Mouse (Mus musculus) T-helper 1 cell (primary cell): Measurements from ENCODE around the gene Eci1.
"Not testable (repeated sequence)": the region's sequence is repeated elsewhere in the genome, so short reads cannot be mapped to it uniquely, and the experiment has no call there.

ENCODE experiments used
- in situ Hi-C: fragments of 300-600 bp; cut with MboI, MseI; formaldehyde crosslinking; loops from one replicate; pipeline ENCODE4 v1.15.1; 2025; ENCODE audit warnings: high pct_unique_total_duplicates

The Eci1 gene

GRCm38 (mm10) chr17:24426471-24427169, at the start of gene Eci1:
Gene Eci1, plus strand, starts transcription at chr17:24426641.
- in situ Hi-C loops: no loop called here

DNA sequence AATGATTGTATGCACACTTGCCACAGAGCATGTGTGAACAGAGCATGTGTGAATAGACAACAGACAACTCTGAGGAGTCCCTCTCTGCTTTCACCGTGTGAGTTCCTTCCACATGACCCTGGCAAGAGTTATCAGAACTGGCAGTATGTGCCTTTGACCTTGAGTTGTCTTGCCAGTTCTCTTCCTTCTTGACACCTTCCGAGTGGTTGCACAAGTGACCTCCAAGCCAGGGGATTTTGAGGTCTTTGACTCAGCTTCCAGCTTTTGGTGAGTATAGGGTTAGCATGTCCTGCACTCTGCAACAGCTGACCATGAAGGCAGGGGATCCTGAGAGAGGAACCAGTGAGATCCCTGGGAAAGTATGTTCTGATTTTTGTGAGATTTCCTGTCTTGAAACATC, 47.9 kb upstream of the Eci1 start:
- in situ Hi-C loops: no loop called here

DNA sequence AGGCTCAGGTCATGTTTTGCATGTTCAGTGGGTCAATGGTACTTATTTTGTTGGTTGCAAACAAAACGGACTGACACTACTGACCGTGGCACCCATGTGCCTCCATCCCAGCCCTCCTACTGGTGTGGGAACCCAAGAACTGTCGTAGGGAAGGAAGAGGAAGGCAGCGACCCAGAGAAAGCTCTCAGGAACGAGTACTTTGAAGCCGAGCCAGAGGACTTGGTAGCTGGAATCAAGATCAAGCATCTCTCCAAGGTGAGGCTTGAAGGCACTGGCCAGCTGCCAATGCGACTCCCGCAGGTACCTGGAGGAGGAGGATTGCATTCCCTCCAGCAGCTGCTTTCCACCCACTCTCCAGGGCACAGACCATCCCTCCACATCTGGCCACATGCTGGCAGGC, 42.7 kb upstream of the Eci1 start:
- in situ Hi-C loops: no loop called here

GRCm38 (mm10) chr17:24388711-24389110, 37.7 kb upstream of the Eci1 start:
- in situ Hi-C loops: no loop called here

- in situ Hi-C loops: no loop called here
These were observed 36.6 kb upstream of the Eci1 start for GRCm38 (mm10) chr17:24389865-24390264.

DNA sequence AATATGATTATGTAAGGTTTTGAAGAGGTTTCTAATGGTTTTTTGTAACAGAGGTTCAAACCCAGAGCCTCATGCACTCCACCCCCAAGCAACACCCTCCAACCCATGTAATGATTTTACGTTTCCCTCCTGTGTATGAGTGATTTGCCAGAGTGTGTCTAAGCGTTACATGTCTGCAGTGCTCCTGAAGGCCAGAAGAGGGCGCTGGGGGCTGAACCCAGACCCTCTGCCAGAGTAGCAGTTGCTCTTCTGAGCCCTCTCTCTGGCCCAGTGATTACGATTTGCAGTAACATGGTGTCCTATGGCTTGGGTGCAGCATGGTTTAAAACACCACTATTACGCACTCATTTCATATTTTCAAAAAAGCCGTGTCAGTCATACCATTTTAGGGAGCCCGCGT, 35.3 kb upstream of the Eci1 start:
- in situ Hi-C loops: no loop called here

DNA sequence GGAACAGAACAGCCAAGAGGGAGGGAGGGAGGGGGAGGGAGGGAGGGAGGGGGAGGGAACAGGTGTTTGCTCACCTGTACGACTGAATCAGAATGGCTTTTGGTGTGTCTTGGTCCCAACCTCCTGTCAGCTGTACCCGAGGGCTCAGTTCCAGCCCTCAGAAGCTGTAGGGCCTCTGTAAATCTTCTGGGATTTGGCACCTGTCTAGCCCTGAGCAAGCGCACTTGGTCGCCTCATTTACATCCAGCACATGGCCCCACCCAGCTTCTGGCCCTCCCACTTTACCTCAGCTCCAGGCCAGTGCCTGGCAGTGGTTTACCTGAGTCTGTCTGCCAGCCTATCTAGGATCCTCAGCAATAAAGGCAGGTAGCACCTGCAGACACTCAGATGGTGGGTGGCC, 32.9 kb upstream of the Eci1 start:
- in situ Hi-C loops: no loop called here

GRCm38 (mm10) chr17:24394456-24394855, 32.0 kb upstream of the Eci1 start:
- in situ Hi-C loops: no loop called here

- in situ Hi-C loops: no loop called here
These were observed 24.1 kb upstream of the Eci1 start for GRCm38 (mm10) chr17:24402371-24402770.

DNA sequence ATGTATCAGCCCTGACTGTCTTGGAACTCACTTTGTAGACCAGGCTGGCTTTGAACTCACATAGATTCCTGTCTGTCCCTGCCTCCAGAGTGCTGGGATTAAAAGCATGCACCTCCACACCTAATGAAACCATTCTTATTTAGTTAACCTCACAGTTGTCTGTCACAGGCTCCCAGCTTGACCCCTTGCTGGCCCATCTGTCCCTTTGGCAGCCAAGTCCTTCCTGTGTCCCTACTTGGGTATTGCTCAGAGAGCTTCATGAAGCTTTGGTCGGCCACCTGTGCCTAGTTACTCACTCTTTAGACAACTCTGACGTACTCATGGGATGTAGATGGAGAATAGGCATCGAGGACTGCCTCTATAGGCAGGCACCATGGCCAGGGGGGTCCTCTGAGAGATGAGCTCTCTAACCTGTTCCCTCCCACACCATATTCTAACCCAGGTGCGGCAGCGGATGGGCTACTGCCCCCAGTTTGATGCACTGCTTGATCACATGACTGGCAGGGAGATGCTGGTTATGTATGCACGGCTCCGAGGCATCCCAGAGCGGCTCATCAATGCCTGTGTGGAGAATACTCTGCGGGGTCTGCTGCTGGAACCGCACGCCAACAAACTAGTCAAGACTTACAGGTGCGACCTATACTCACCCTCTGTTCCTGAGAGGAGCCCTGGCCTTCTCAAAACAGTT, 19.2 kb upstream of the Eci1 start:
- in situ Hi-C loops: no loop called here

DNA sequence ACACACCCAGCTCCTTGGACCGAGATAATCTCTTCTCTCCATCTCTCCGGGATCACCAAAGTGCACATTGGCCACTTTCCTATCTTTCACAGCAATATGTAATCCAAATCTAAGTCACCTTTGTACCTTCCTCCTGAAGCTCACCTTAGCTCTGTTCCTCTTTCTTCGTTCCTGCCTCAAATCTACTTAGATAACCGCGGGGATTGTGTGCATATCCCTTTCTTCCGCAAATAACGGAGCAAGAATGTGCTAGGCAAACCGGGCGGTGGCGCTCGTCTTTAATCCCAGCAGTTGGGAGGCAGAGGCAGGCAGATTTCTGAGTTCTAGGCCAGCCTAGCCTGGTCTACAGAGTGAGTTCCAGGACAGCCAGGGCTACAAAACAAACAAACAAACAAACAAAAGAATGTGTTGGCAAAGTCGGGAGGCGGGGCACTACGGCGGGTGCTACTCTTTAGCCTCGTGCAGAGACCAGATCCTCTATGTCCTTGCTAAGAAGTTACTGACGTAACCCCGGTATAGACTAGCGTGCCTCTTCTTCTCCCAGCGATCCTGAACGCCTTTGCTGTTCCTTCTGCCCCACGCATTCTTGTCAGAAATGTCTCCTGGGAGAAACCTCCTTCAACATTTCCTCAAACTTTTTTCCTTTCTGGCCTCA, 12.8 kb upstream of the Eci1 start:
- in situ Hi-C loops: no loop called here

DNA sequence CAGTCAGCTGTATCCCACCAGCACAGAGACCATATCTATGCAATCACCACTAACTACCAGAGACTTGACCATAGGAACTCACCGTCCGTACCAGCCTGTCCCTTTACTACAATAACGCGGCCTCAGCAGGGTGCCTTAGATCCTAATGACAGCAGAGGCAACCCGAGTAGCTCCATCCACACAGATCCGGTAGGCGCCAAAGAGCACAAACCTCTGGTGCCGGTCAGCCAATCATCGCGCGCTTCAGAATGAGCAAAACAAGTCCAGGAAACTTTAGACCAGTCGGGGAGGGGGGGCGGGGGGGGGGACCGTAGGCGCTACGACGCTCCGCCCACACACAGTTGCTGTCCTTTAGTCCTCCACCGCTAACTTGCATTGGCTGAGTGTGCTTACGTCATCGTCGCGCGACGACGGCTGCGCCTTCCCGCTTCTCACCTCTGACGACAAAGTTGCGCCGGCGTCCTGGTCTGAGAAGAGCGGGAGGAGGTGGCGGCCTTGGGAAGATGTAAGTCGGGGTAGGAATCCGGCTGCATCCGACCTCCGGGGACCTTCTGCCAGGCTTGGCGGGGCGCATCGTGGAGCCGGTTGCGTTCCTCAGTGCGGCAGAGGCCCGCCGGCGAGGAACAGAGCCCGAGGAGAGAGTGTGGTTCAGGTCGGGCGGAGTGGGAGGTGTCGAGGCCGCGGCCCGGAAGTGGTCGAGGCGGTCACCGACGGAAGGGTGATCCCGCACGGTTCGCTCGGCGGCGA, 12.0 kb upstream of the Eci1 start, which contains the start of gene Rnps1:
Gene Rnps1, plus strand, starts transcription at position 336 of the 747 bp plus-strand sequence.
- in situ Hi-C loops: no loop called here

- in situ Hi-C loops: no loop called here
These were observed 11.4 kb upstream of the Eci1 start for GRCm38 (mm10) chr17:24415011-24415410.

- in situ Hi-C loops: no loop called here
These were observed 10.3 kb upstream of the Eci1 start for GRCm38 (mm10) chr17:24416051-24416652.

DNA sequence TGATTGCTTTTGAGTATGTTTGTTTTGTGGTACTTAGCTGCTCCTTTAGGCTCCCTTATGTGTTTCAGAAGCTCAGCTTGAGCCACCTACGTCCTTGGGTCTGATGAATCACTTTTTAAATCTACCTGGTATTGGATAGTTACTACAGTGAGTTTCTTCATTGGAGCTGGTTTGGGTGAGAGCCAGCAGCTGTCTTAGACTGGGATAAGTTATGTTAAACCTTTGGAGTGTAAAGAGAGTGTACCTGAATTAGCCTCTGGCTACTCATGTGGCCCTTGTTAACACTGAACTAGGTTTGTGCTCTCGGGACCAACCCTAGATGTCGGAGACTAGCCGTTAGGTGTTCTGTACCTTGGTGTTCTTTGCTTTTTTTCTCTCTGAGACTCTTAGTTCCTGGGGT, 3.3 kb upstream of the Eci1 start:
- in situ Hi-C loops: no loop called here

DNA sequence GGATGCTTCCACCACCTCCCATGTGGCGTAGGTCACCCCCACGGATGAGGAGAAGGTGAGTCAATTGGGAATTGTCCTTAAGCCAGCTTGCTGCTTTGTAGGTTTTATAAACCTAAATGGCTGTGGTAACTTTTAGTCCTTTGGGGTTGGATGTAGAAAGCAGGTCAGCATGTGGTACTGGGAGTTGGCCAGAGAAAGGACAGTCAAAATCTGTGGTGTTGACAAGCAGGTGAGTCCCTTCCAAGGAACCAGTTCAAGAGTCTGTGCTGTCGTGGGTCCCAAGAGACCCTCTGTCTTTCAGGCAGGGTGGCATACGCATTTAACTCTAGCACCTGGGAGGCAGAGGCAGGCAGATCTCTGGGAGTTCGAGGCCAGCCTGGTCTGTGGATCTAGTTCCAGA, 2.0 kb upstream of the Eci1 start:
- in situ Hi-C loops: no loop called here

GRCm38 (mm10) chr17:24425326-24425725, 1.1 kb upstream of the Eci1 start:
- in situ Hi-C loops: not testable (repeated sequence)

DNA sequence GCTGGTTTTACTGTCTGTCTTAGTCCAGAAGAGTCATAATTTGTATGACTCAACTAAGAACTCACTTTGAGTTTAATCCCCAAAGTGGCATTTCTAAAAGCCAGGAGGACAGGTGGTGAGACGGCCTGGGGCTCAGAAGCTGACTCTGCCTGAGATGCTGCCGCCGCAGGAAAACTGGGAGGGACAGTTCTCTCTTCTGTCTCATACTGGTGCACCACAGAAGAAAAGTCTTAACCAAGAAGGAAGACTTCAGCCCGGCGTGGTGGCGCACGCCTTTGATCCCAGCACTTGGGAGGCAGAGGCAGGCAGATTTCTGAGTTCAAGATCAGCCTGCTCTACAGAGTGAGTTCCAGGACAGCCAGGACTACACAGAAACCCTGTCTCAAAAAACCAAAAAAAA, 536 bp upstream of the Eci1 start:
- in situ Hi-C loops: no loop called here

DNA sequence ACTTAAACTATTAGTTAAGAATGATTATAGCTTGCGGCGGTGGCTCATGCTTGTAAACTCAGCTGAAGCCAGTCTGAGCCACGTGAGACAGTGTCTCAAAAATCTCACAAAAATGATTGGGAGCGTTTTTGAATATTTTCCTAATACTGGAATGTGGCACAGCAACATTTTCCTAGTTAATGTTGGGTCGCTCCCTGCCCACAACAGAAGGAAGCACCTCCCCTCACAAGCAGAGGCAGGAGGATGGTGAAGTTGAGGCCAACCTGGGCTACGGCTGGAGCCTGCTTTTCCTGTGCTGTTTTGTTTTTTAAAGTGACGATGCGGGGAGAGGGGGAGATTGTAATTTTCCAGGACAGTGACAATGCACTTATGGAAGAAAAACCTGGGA, 723 bp downstream of the Eci1 start:
- in situ Hi-C loops: no loop called here

DNA sequence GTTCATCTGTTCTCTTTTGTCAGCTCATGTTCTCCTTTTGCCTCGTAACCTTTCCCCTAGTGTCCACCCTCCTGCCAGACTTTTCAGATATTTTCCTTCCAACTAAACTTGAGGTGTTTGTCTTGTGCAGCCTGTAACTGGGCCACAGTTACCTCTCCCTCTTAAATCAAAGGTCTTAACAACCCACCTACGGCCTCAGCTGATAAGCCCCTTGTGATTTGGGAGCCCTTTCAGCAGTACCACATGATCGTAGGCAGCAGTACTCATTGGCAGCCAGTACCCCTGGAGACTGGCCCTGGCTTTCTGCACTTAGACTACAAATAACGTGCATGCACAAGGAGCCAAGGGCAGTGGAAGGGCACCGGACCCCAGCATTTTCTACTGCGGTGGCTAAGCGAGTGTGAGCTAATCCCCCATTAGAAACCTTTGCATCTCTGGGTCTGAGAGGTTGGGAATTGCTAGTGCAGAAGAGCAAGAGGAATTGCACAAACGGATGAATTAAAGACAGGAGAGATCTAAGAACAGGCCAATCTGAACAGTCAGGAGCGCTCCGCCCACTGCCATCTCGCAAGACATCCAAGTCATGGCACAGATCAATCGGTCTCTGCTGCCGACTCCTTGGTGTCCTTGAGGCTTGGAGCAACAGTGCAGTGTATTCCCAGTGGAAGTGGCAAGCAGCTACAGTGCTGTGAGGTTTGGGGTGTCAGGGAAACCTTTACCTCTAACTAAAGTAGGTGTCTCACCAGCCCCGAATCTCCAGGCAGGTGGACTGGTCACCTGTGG, 3.0 kb downstream of the Eci1 start:
- in situ Hi-C loops: no loop called here

- in situ Hi-C loops: no loop called here
These were observed 10.6 kb downstream of the Eci1 start for GRCm38 (mm10) chr17:24437016-24437415.
